Mouse (Mus musculus) C2C12 (cell line): Measurements from ENCODE around the gene Ttc4. TPM values are rescaled to one million over a fixed set of nuclear protein-coding genes. Genes with fewer than 3 reads are reported as not detected.

Source experiments
- H3K27me3 ChIP-seq: one replicate; pipeline ENCODE4 v1.6.1; 2011; ENCODE audit not compliant: control insufficient read depth, insufficient read depth, insufficient read length
- H3K36me3 ChIP-seq: one replicate; pipeline ENCODE4 v1.6.1; 2011; ENCODE audit not compliant: control insufficient read depth, insufficient read depth
- H3K4me3 ChIP-seq: one replicate; pipeline ENCODE4 v1.5.1; 2011; ENCODE audit warnings: mild to moderate bottlenecking, control low read depth; ENCODE audit not compliant: poor library complexity, insufficient read depth, severe bottlenecking
- H3K79me2 ChIP-seq: one replicate; pipeline ENCODE4 v1.6.1; 2011; ENCODE audit not compliant: control insufficient read depth, insufficient read depth
- H3K79me3 ChIP-seq: one replicate; pipeline ENCODE4 v1.6.1; 2011; ENCODE audit warnings: low read depth, control low read depth
- H3ac ChIP-seq: one replicate; pipeline ENCODE3; 2011; ENCODE audit warnings: low read depth; ENCODE audit not compliant: control insufficient read depth, insufficient read length
- CEBPB ChIP-seq: IDR thresholded peaks from one replicate; pipeline ENCODE4 v1.6.1; 2011; ENCODE audit warnings: low read depth, mild to moderate bottlenecking, control low read depth, moderate library complexity
- CTCF ChIP-seq: IDR thresholded peaks from one replicate; pipeline ENCODE4 v1.5.1; 2011; ENCODE audit not compliant: control insufficient read depth, insufficient read depth, insufficient read length
- FOSL1 ChIP-seq: IDR thresholded peaks from one replicate; pipeline ENCODE4 v1.8.0; 2011; ENCODE audit warnings: mild to moderate bottlenecking, low read length; ENCODE audit not compliant: poor library complexity, insufficient read depth, severe bottlenecking
- MAX ChIP-seq: IDR thresholded peaks from one replicate; pipeline ENCODE4 v1.6.1; 2011; ENCODE audit warnings: mild to moderate bottlenecking, control low read depth
- MYOD1 ChIP-seq: IDR thresholded peaks from one replicate; pipeline ENCODE4 v1.6.1; 2011; ENCODE audit warnings: low read depth; ENCODE audit not compliant: control insufficient read depth, insufficient read length
- MYOG ChIP-seq: IDR thresholded peaks from one replicate; pipeline ENCODE4 v1.6.1; 2011; ENCODE audit not compliant: control insufficient read depth, insufficient read length; ENCODE audit errors: extremely low read depth
- USF1 ChIP-seq: IDR thresholded peaks from one replicate; pipeline ENCODE4 v1.6.1; 2011; ENCODE audit warnings: low read depth, mild to moderate bottlenecking, control low read depth, moderate library complexity
- polyA plus RNA-seq: library from polyadenylated mRNA; unstranded; fragments of >200 nt; fragmentation: generic; extraction: Trizol; gene quantifications from one replicate; pipeline ENCODE4 v1.2.1, GENCODE M21; 2012; ENCODE audit warnings: missing spikeins

Gene Ttc4
- polyA plus RNA-seq, 1 experiment = 24.7 TPM

DNA sequence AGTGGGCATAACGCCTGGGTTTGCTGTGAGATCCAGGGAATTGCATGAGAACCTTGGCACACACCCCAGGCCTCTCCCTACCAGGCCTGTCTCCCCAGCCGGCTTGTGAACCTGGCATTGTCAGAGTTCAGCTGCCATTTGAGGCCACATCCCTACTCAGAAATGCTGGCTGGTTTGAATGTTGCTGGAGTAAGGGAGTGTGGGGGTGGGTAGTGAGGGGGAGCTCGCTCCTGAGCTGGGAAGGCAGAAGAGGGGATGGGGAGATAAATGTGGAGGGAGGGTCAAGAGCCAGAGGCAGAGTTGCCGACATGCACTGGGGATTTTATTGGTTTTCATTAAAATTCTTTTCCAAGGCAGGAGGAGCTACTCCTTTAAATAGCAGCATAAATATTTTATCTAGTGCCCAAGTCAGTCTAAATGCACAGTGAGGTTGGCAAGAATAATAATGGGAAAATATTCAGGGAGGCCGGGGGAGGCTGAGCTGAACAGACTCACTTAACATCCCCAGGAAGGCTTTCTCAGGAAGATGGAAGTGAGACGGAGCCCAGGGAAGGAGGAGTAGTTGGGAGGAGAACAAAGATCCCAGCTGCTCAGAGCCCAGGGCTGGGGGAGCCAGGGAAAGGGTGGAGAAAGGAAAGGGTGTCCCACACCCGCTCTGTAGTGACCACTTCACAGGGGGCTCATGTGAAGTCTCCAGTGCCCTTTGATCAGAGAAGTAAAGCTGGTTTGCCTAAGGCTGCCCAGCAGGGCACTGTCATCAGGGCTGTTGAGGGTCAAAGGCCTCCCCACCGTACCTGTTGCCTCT, 45.3 kb downstream of the Ttc4 start:
- Histone ChIP-seq H3K27me3 (peaks cover 47% of the 10 kb centered on the region), H3ac (no peak overlapping the region), H3K4me3 (no peak overlapping the region), H3K79me2 (no peaks in the 10 kb centered on the region), H3K79me3 (no peaks in the 10 kb centered on the region), H3K36me3 (no peaks in the 10 kb centered on the region)
- no peak for TF ChIP-seq MYOD1
- no peak for TF ChIP-seq FOSL1
- no peak for TF ChIP-seq USF1
- no peak for TF ChIP-seq CTCF
- no peak for TF ChIP-seq MAX
- TF ChIP-seq CEBPB = no peak
- TF ChIP-seq MYOG = no peak

- TF ChIP-seq CEBPB = no peak
- TF ChIP-seq USF1 = no peak
- TF ChIP-seq FOSL1 = no peak
- TF ChIP-seq MYOG = no peak
- no peak for TF ChIP-seq CTCF
- TF ChIP-seq MAX = no peak
- TF ChIP-seq MYOD1 = no peak
- Histone ChIP-seq H3K79me2 (no peaks in the 10 kb centered on the region), H3K36me3 (no peaks in the 10 kb centered on the region), H3K27me3 (peaks cover 41% of the 10 kb centered on the region), H3K4me3 (no peak overlapping the region), H3ac (no peak overlapping the region), H3K79me3 (no peaks in the 10 kb centered on the region)
Measured at GRCm38 (mm10) chr4:106632313-106632712, 46.4 kb downstream of the Ttc4 start.

DNA sequence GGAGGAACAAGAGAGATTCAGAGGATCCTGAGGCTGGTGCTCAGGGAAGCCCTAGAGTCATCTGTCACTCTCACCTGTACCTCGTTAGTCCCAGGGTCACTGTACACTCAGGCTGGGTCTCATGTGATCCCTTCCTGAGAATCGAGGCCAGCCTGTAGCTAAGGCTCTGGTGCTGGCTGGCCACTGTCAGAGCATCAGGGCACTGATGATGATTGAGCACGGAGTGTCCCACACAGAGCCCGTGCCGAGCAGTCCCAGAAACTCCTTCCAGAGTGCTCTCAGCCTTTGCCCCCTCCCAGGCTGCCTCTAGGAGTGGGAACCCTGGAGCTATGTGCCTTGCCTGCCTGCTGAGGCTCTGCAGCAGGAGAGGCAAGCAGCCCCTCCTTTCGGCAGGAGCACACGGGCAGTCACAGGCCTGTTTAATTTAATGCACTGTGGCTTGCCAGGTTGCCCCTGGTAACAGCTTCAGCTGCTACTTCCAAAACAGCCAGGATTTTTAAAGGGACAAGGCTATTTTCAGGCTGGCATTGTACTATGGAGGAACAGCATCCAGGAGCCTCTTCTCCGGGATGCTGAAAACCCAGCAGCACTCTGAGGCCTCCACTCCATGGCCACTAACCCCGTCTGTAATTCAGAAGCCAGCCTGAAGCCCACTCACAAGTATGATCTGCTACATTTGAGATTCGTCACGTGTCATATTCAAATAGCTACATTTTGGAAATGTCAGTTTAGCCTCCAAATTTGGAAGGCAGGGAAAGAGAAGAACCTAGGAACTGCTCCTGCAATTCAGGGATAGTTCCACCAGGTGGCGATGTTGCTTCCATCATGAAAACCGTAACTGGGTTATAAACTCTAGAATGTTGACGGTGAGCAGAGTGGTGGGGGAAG, 48.2 kb downstream of the Ttc4 start:
- H3K79me3 ChIP-seq = no peaks in the 10 kb centered on the region
- no peaks in the 10 kb centered on the region for H3K36me3 ChIP-seq
- no peak overlapping the region for H3K4me3 ChIP-seq
- H3K79me2 ChIP-seq = no peaks in the 10 kb centered on the region
- no peak overlapping the region for H3ac ChIP-seq
- peaks cover 33% of the 10 kb centered on the region for H3K27me3 ChIP-seq
- no peak for TF ChIP-seq CEBPB

- Histone ChIP-seq H3K79me2 (no peaks in the 10 kb centered on the region), H3K36me3 (no peaks in the 10 kb centered on the region)
- TF ChIP-seq CTCF = no peak
- TF ChIP-seq MYOD1 = no peak
- no peak for TF ChIP-seq MYOG
- TF ChIP-seq CEBPB = no peak
- no peak for TF ChIP-seq USF1
- TF ChIP-seq FOSL1 = no peak
- no peak for TF ChIP-seq MAX
Measured at GRCm38 (mm10) chr4:106629374-106629773, 49.4 kb downstream of the Ttc4 start.

GRCm38 (mm10) chr4:106628650-106629360, 49.9 kb downstream of the Ttc4 start:
- H3K36me3 ChIP-seq = no peaks in the 10 kb centered on the region
- TF ChIP-seq USF1 (no peak), MYOG (no peak), FOSL1 (no peak), CTCF (no peak), CEBPB (no peak), MAX (no peak), MYOD1 (no peak)
- H3K27me3 ChIP-seq = peaks cover 33% of the 10 kb centered on the region
- H3ac ChIP-seq = no peak overlapping the region
- H3K79me2 ChIP-seq = no peaks in the 10 kb centered on the region
- H3K79me3 ChIP-seq = no peaks in the 10 kb centered on the region
- no peak overlapping the region for H3K4me3 ChIP-seq

More at GRCm38 (mm10) chr4:106629374-106629773, 49.4 kb downstream of the Ttc4 start:
- H3K79me3 ChIP-seq = no peaks in the 10 kb centered on the region
- no peak overlapping the region for H3ac ChIP-seq
- peaks cover 33% of the 10 kb centered on the region for H3K27me3 ChIP-seq
- no peak overlapping the region for H3K4me3 ChIP-seq
